Mouse (Mus musculus) stomach, embryonic 16.5 days (tissue): ENCODE measurements at regions not wholly inside any gene's neighbourhood (a gene's known extent, or its start where the extent isn't known, plus 50 kb on each side); places are given as distances from the start of the nearest gene placed in this dataset.

Source experiments
- ATAC-seq: fragments of 200-750 bp; cut with Nextera tagmentation; 2 replicates; pipeline ENCODE4 v1.8.0; 2017; ENCODE audit warnings: moderate number of reproducible peaks, moderate TSS enrichment; ENCODE audit not compliant: insufficient read depth, low FRiP score
- H3K27ac ChIP-seq: fragments of 300-500 bp; sonication (generic); 2 replicates; pipeline ENCODE4 v1.5.1; 2014; ENCODE audit warnings: low read length
- H3K27me3 ChIP-seq: fragments of 300-500 bp; sonication (generic); 2 replicates; pipeline ENCODE4 v1.6.1; 2014; ENCODE audit warnings: low read length, control low read depth, mixed read lengths; ENCODE audit not compliant: control insufficient read depth, insufficient read depth
- H3K36me3 ChIP-seq: fragments of 300-500 bp; sonication (generic); 2 replicates; pipeline ENCODE4 v1.6.1; 2014; ENCODE audit warnings: low read length; ENCODE audit not compliant: control insufficient read depth, insufficient read depth
- H3K4me1 ChIP-seq: fragments of 300-500 bp; sonication (generic); 2 replicates; pipeline ENCODE4 v1.6.1; 2014; ENCODE audit warnings: low read length, control low read depth, mixed read lengths; ENCODE audit not compliant: control insufficient read depth, insufficient read depth
- H3K4me2 ChIP-seq: fragments of 300-500 bp; sonication (generic); 2 replicates; pipeline ENCODE4 v1.6.1; 2014; ENCODE audit warnings: low read depth, low read length, mixed read lengths
- H3K4me3 ChIP-seq: fragments of 300-500 bp; sonication (generic); replicated peaks from 2 replicates; pipeline ENCODE4 v1.5.1; 2014; ENCODE audit warnings: mild to moderate bottlenecking, low read length
- H3K9ac ChIP-seq: fragments of 300-500 bp; sonication (generic); 2 replicates; pipeline ENCODE4 v1.6.1; 2014; ENCODE audit warnings: low read length
- H3K9me3 ChIP-seq: fragments of 300-500 bp; sonication (generic); replicated peaks from 2 replicates; pipeline ENCODE4 v1.6.1; 2016; ENCODE audit warnings: low read length, control low read depth; ENCODE audit not compliant: control insufficient read depth
- WGBS: fragments of 180-500 bp; shearing (Covaris S2); extraction: QIAGEN DNeasy Blood & Tissue Kit; methylation state at CpG from one replicate; pipeline ENCODE4 v1.1.7; 2014; 5-methylcytosine and 5-hydroxymethylcytosine counted together

GRCm38 (mm10) chr1:146337049-146337448, 157.5 kb upstream of the Brinp3 start:
- H3K36me3 ChIP-seq = no peaks in the 10 kb centered on the region
- no peak overlapping the region for H3K9ac ChIP-seq

GRCm38 (mm10) chr1:146356964-146357363, 137.6 kb upstream of the Brinp3 start:
- WGBS = 59% methylated on average over 1 of the region's 1 CpGs
- no peak; the same call in 1 of the 2 replicates for ATAC-seq
- H3K9ac ChIP-seq = no peak overlapping the region

More at GRCm38 (mm10) chr1:146337049-146337448, 157.5 kb upstream of the Brinp3 start:
- no peaks in the 10 kb centered on the region for H3K9me3 ChIP-seq
- no peaks in the 10 kb centered on the region for H3K4me1 ChIP-seq
- no peaks in the 10 kb centered on the region for H3K27me3 ChIP-seq
- H3K4me3 ChIP-seq = no peak overlapping the region
- no peak for ATAC-seq
- 76% methylated on average over 2 of the region's 2 CpGs for WGBS
- no peak overlapping the region for H3K4me2 ChIP-seq
- H3K27ac ChIP-seq = no peak overlapping the region

GRCm38 (mm10) chr1:146358301-146358700, 136.3 kb upstream of the Brinp3 start:
- Histone ChIP-seq H3K9me3 (no peaks in the 10 kb centered on the region), H3K4me2 (no peak overlapping the region), H3K27ac (no peak overlapping the region), H3K36me3 (no peaks in the 10 kb centered on the region), H3K27me3 (no peaks in the 10 kb centered on the region), H3K9ac (no peak overlapping the region), H3K4me3 (no peak overlapping the region), H3K4me1 (no peaks in the 10 kb centered on the region)
- no peak for ATAC-seq

More at GRCm38 (mm10) chr1:146356964-146357363, 137.6 kb upstream of the Brinp3 start:
- H3K9me3 ChIP-seq = no peaks in the 10 kb centered on the region
- H3K4me3 ChIP-seq = no peak overlapping the region
- H3K36me3 ChIP-seq = no peaks in the 10 kb centered on the region
- no peaks in the 10 kb centered on the region for H3K4me1 ChIP-seq
- no peaks in the 10 kb centered on the region for H3K27me3 ChIP-seq
- no peak overlapping the region for H3K4me2 ChIP-seq
- H3K27ac ChIP-seq = no peak overlapping the region

GRCm38 (mm10) chr1:146359632-146360031, 134.9 kb upstream of the Brinp3 start:
- ATAC-seq = no peak
- Histone ChIP-seq H3K4me1 (no peaks in the 10 kb centered on the region), H3K4me2 (no peak overlapping the region), H3K9ac (no peak overlapping the region), H3K9me3 (no peaks in the 10 kb centered on the region), H3K27me3 (no peaks in the 10 kb centered on the region), H3K27ac (no peak overlapping the region), H3K36me3 (no peaks in the 10 kb centered on the region), H3K4me3 (no peak overlapping the region)
- WGBS = 40% methylated on average over 3 of the region's 3 CpGs

- no peak overlapping the region for H3K9ac ChIP-seq
- no peak overlapping the region for H3K27ac ChIP-seq
- H3K27me3 ChIP-seq = no peaks in the 10 kb centered on the region
- H3K36me3 ChIP-seq = no peaks in the 10 kb centered on the region
- H3K4me1 ChIP-seq = no peaks in the 10 kb centered on the region
- no peak for ATAC-seq
- H3K9me3 ChIP-seq = no peaks in the 10 kb centered on the region
- no peak overlapping the region for H3K4me2 ChIP-seq
- H3K4me3 ChIP-seq = no peak overlapping the region
These were observed 134.4 kb upstream of the Brinp3 start for GRCm38 (mm10) chr1:146360124-146360523.

- H3K27me3 ChIP-seq = no peaks in the 10 kb centered on the region
- H3K36me3 ChIP-seq = no peaks in the 10 kb centered on the region
- H3K4me3 ChIP-seq = no peak overlapping the region
- no peak overlapping the region for H3K27ac ChIP-seq
- H3K4me1 ChIP-seq = no peaks in the 10 kb centered on the region
- H3K9me3 ChIP-seq = no peaks in the 10 kb centered on the region
- ATAC-seq = no peak
- WGBS = 75% methylated on average over 2 of the region's 2 CpGs
- H3K4me2 ChIP-seq = no peak overlapping the region
- H3K9ac ChIP-seq = no peak overlapping the region
These were observed 130.8 kb upstream of the Brinp3 start for GRCm38 (mm10) chr1:146363777-146364176.
